Mouse (Mus musculus) heart, postnatal 0 days (tissue): ENCODE data around the gene Fam49a.

ENCODE experiments used
- CTCF ChIP-seq: IDR thresholded peaks from 2 replicates; pipeline ENCODE4 v1.5.1; 2016; ENCODE audit warnings: antibody characterized with exemption, control low read depth, low read depth
- EP300 ChIP-seq: IDR thresholded peaks from 2 replicates; pipeline ENCODE4 v1.6.1; 2016; ENCODE audit warnings: antibody characterized with exemption, low read depth

DNA sequence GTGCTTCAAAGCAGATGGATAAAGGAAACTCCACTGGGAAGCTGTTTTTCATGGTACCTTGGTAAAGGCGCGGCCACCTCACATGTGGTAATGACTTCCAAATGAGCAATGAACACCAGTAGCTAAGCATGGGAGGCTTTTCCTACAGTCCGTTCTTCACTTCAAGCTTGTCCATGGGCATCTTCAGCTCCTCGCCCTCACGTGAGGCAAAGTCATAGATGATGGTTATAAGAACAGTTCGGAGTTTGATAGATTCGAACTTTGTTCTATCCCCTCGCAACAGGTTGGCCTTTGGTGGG lies 159.6 kb downstream of the Fam49a start:
- TF ChIP-seq EP300 (no peak), CTCF (no peak)
